Mouse (Mus musculus) ES-Bruce4 (cell line): Measurements from ENCODE around the gene Foxd1. TPM values are rescaled to one million over a fixed set of nuclear protein-coding genes. Genes with fewer than 3 reads are reported as not detected.

Source experiments
- H3K27ac ChIP-seq: 2 replicates; pipeline ENCODE4 v1.5.1; 2012; ENCODE audit warnings: low read length, inconsistent platforms; ENCODE audit not compliant: insufficient read depth
- H3K27me3 ChIP-seq: 2 replicates; pipeline ENCODE4 v1.6.1; 2012; ENCODE audit warnings: mild to moderate bottlenecking, low read length, inconsistent platforms; ENCODE audit not compliant: control insufficient read depth, poor library complexity, insufficient read depth, severe bottlenecking
- H3K36me3 ChIP-seq: 2 replicates; pipeline ENCODE4 v1.6.1; 2012; ENCODE audit warnings: inconsistent platforms, mild to moderate bottlenecking, low read length, moderate library complexity; ENCODE audit not compliant: control insufficient read depth, poor library complexity, insufficient read depth, severe bottlenecking
- H3K4me1 ChIP-seq: one replicate; pipeline ENCODE4 v1.8.1; 2011; ENCODE audit warnings: low read length; ENCODE audit not compliant: control insufficient read depth, insufficient read depth
- H3K4me3 ChIP-seq: 2 replicates; pipeline ENCODE4 v1.5.1; 2011; ENCODE audit warnings: low read depth, mild to moderate bottlenecking, low read length
- H3K9ac ChIP-seq: 2 replicates; pipeline ENCODE4 v1.6.1; 2012; ENCODE audit warnings: low read depth, mild to moderate bottlenecking, inconsistent platforms; ENCODE audit not compliant: poor library complexity, severe bottlenecking
- H3K9me3 ChIP-seq: replicated peaks from 2 replicates; pipeline ENCODE4 v1.6.1; 2012; ENCODE audit warnings: mild to moderate bottlenecking, low read length, inconsistent platforms; ENCODE audit not compliant: control insufficient read depth, poor library complexity, insufficient read depth, severe bottlenecking
- CTCF ChIP-seq: IDR thresholded peaks from one replicate; pipeline ENCODE4 v1.8.1; 2011; ENCODE audit warnings: low read depth, low read length
- EP300 ChIP-seq: IDR thresholded peaks from 2 replicates; pipeline ENCODE4 v1.6.1; 2011; ENCODE audit warnings: low read depth, low read length; ENCODE audit not compliant: insufficient read depth
- POLR2A ChIP-seq: IDR thresholded peaks from one replicate; pipeline ENCODE4 v1.8.1; 2011; ENCODE audit warnings: low read length; ENCODE audit not compliant: insufficient read depth
- polyA plus RNA-seq: library from polyadenylated mRNA; stranded (reverse); fragments of >200 nt; gene quantifications from 2 replicates; pipeline ENCODE4 v1.2.4, GENCODE M21; 2011; ENCODE audit warnings: low read depth; ENCODE audit not compliant: missing spikeins, insufficient read depth, insufficient read length

Foxd1 gene
- polyA plus RNA-seq, 1 experiment = not detected

GRCm38 (mm10) chr13:98360391-98360790 lies 6.3 kb downstream of the Foxd1 start:
- TF ChIP-seq EP300 = no peak
- TF ChIP-seq POLR2A = no peak
- no peak for TF ChIP-seq CTCF
- Histone ChIP-seq H3K9ac (no peak overlapping the region), H3K27me3 (peaks cover 63% of the 10 kb centered on the region), H3K27ac (no peak overlapping the region), H3K4me3 (no peak overlapping the region), H3K36me3 (no peaks in the 10 kb centered on the region), H3K9me3 (no peaks in the 10 kb centered on the region), H3K4me1 (no peaks in the 10 kb centered on the region)

GRCm38 (mm10) chr13:98361161-98361560 lies 7.1 kb downstream of the Foxd1 start:
- no peak overlapping the region for H3K27ac ChIP-seq
- no peaks in the 10 kb centered on the region for H3K36me3 ChIP-seq
- H3K9ac ChIP-seq = no peak overlapping the region
- no peaks in the 10 kb centered on the region for H3K4me1 ChIP-seq
- peaks cover 62% of the 10 kb centered on the region for H3K27me3 ChIP-seq
- H3K9me3 ChIP-seq = no peaks in the 10 kb centered on the region
- TF ChIP-seq CTCF (no peak), POLR2A (no peak), EP300 (no peak)
- H3K4me3 ChIP-seq = no peak overlapping the region

DNA sequence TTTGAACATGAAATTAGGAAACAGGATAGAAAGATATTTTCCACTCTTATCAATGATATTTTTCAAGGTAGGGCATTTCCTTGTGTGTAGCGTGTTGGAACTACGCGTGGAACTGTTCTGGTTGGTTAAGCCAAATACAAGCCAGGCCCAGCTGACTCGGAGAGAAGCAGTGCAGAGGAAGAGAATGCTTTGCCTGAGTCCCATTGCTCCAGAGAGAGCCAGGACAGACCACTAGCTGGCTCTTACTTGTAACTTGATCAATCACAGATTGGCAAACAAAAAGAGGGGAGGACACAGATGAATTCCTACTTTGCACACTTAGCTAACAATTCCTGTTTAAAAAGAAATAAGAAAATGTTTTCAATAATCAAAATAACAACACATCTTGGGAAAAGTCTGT lies 9.0 kb downstream of the Foxd1 start:
- Histone ChIP-seq H3K27me3 (peaks cover 64% of the 10 kb centered on the region), H3K27ac (no peak overlapping the region), H3K9ac (no peak overlapping the region), H3K4me3 (no peak overlapping the region), H3K9me3 (no peaks in the 10 kb centered on the region), H3K36me3 (no peaks in the 10 kb centered on the region), H3K4me1 (no peaks in the 10 kb centered on the region)
- TF ChIP-seq EP300 = no peak
- no peak for TF ChIP-seq POLR2A
- TF ChIP-seq CTCF = no peak

DNA sequence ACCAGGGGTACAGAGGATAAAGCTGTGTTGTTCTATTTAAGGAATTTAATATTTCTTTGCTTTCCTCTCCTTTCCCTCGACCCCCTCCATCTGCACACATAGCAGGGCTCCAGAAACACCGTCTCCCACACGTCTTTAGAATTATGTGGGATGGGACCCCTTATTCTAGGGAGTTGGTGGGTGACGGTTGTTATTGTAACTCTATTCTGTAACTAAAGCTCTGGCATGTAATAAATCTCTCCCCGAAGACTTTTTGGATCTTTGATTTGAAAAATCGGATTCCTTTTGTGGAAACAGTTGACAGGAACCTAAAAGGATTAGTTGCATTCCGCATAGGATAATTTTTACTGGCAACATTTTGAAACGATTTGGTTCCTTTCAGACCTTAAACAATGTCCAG lies 11.0 kb downstream of the Foxd1 start:
- Histone ChIP-seq H3K36me3 (no peaks in the 10 kb centered on the region), H3K9ac (no peak overlapping the region), H3K4me1 (no peaks in the 10 kb centered on the region), H3K9me3 (no peaks in the 10 kb centered on the region), H3K27ac (no peak overlapping the region), H3K4me3 (no peak overlapping the region), H3K27me3 (peaks cover 55% of the 10 kb centered on the region)
- TF ChIP-seq POLR2A = no peak
- TF ChIP-seq EP300 = no peak
- TF ChIP-seq CTCF = no peak

DNA sequence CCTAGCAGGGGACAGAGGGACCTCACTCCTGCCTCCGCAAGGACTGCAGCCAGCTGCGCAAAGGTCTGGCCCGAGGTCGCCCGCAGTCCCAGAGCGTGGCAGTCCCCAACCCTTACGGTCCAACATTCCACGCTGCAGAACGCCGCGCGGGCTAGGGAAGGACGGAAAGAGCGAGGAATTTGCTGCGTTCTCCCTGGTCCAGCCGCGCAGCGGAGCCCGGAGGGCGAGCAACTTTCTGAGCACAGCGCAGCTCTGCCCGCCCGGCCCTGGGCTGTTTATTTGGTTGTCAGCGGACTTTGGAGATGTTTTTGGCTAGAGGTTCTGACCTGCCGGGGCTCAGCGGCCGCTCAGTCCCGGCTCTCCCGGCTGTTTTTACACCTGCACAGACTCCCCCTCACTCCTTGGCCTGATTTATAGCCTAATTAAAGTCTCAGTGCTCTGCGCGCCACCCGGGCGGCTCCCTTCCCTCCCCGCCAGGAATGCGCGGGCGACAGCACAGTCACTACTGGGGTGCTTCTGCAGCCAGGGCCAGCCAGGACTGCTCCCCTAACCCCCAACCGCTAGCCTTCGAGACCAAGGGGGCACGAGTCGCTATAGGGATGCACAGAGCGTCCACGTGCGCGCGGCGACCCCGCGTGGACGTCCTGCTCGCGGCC lies 11.9 kb downstream of the Foxd1 start:
- H3K9ac ChIP-seq = peak overlapping the region; percentile 59
- H3K27ac ChIP-seq = no peak overlapping the region
- no peaks in the 10 kb centered on the region for H3K36me3 ChIP-seq
- no peaks in the 10 kb centered on the region for H3K4me1 ChIP-seq
- no peaks in the 10 kb centered on the region for H3K9me3 ChIP-seq
- TF ChIP-seq POLR2A (no peak), EP300 (no peak), CTCF (no peak)
- peak overlapping the region; percentile 56 for H3K4me3 ChIP-seq
- H3K27me3 ChIP-seq = peaks cover 49% of the 10 kb centered on the region

GRCm38 (mm10) chr13:98366469-98367275 lies 12.6 kb downstream of the Foxd1 start:
- H3K27me3 ChIP-seq = peaks cover 44% of the 10 kb centered on the region
- no peaks in the 10 kb centered on the region for H3K4me1 ChIP-seq
- H3K9ac ChIP-seq = peak overlapping the region; percentile 59
- no peaks in the 10 kb centered on the region for H3K9me3 ChIP-seq
- H3K4me3 ChIP-seq = peak overlapping the region; percentile 56
- no peak for TF ChIP-seq CTCF
- no peak for TF ChIP-seq POLR2A
- TF ChIP-seq EP300 = no peak
- no peaks in the 10 kb centered on the region for H3K36me3 ChIP-seq
- H3K27ac ChIP-seq = no peak overlapping the region
